ENCODE assay signal across 7 mouse cellular contexts in the genomic region with DNA sequence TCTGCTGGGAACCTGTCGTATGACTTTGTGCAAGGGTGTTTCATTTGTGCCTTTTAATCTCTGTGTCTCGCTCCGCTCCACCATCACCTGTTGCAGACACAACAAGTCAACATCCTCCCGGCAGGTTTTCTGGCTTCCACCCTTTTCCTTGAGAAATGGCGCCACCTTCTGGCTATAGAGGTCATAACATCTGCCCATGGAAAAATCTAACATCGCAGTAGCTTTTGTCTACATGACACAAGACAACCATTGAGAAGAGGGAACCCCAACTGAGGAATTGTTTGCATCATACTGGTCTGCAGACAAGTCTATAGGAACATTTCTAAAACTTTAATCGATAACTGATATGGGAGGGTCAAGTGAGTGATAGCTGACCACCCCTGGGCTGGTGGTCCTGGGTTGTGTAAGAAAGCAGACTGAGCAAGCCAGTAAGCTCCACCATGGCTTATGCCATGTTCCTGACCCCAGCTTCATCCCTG. TPM values are rescaled to one million over a fixed set of nuclear protein-coding genes. Genes with fewer than 3 reads are reported as not detected.
A peak's percentile ranks its signal among the peaks of the same experiment; 100 is the strongest.
DNase-seq lines count a peak whose midpoint lies in the region; ATAC-seq lines count a peak whose summit lies in the region.

No protein-coding gene starts in this region.

- intact Hi-C loops in heart, postnatal 36 days (cut with DNase I) = loop anchor here (1.0 to 2.0 kb wide), 2 partner anchors 191 to 271 kb away; no protein-coding TSS in a partner anchor

- ATAC-seq in erythroid progenitor cell, adult 5-6 weeks (replicated peaks; ENCODE audit: low FRiP score, poor library complexity, severe bottlenecking) = peak; percentile 65
- peak; percentile 30 for ATAC-seq in megakaryocyte progenitor cell, adult 5-6 weeks (replicated peaks; ENCODE audit: poor library complexity)

- DNase-seq in MEL-GATA-1-ER (ENCODE audit: extremely low read depth, low read depth) = peak; percentile 66
- DNase-seq in brain, adult 2 months (ENCODE audit: low read depth, low spot score) = peak; percentile 95
- peak; percentile 77 to 80 for DNase-seq in heart, postnatal 36 days
- peak; percentile 83 to 86 for DNase-seq in left cerebral cortex, adult 18-20 months (ENCODE audit: low spot score in 2 of 2)
- peak; percentile 54 to 57 for DNase-seq in right cerebral cortex, postnatal 36 days (ENCODE audit: low spot score in 2 of 2)

RNA-seq across cellular contexts. Expression of a gene that starts 20.5 kb away (rescaled TPM):
- 94.3 and 165 TPM in 2 replicates for total RNA-seq in erythroid progenitor cell, adult 5-6 weeks (2015; ENCODE audit: low replicate concordance)
- 71.6 and 141 TPM in 2 replicates for total RNA-seq in erythroid progenitor cell, adult 5-6 weeks (2017; ENCODE audit: low replicate concordance)
- 10 to 100 TPM; 39.7 to 40.4 TPM for total RNA-seq in heart, postnatal 36 days (2021)
- 10 to 100 TPM; 21.0 to 23.7 TPM for total RNA-seq in left cerebral cortex, adult 18-20 months (2021)
- total RNA-seq in megakaryocyte progenitor cell, adult 5-6 weeks (2015) = 146 and 154 TPM in 2 replicates
- 113 and 122 TPM in 2 replicates for total RNA-seq in megakaryocyte progenitor cell, adult 5-6 weeks (2017)

RNA-seq across cellular contexts. Expression of a gene that starts 39.4 kb away (rescaled TPM):
- 4.7 and 12.6 TPM in 2 replicates for total RNA-seq in erythroid progenitor cell, adult 5-6 weeks (2015; ENCODE audit: low replicate concordance)
- total RNA-seq in erythroid progenitor cell, adult 5-6 weeks (2017; ENCODE audit: low replicate concordance) = not detected in 2 replicates
- under 1 TPM in 1 of 2 experiments, not detected in 1; 0.47 TPM for total RNA-seq in heart, postnatal 36 days (2021)
- total RNA-seq in left cerebral cortex, adult 18-20 months (2021) = not detected
- not detected in 2 replicates for total RNA-seq in megakaryocyte progenitor cell, adult 5-6 weeks (2015)
- total RNA-seq in megakaryocyte progenitor cell, adult 5-6 weeks (2017) = not detected in 2 replicates

RNA-seq across cellular contexts. Expression of a gene that starts 53.8 kb away (rescaled TPM):
- total RNA-seq in erythroid progenitor cell, adult 5-6 weeks (2015; ENCODE audit: low replicate concordance) = 21.8 and 37.8 TPM in 2 replicates
- 20.5 and 33.1 TPM in 2 replicates for total RNA-seq in erythroid progenitor cell, adult 5-6 weeks (2017; ENCODE audit: low replicate concordance)
- 100 to 1,000 TPM; 113 to 116 TPM for total RNA-seq in heart, postnatal 36 days (2021)
- 1 to 10 TPM; 9.8 to 9.9 TPM for total RNA-seq in left cerebral cortex, adult 18-20 months (2021)
- 42.7 and 46.2 TPM in 2 replicates for total RNA-seq in megakaryocyte progenitor cell, adult 5-6 weeks (2015)
- 36.6 and 39.2 TPM in 2 replicates for total RNA-seq in megakaryocyte progenitor cell, adult 5-6 weeks (2017)

Comparison
In these comparisons a context has a peak if more than half of its experiments do, and no peak if none do; other contexts are left out.
1. Peak in every context shown above with its lines: DNase-seq and ATAC-seq.